Mouse (Mus musculus) G1E-ER4 (cell line): ENCODE measurements around the gene Gm17482. TPM values are rescaled to one million over a fixed set of nuclear protein-coding genes. Genes with fewer than 3 reads are reported as not detected.

ENCODE experiments used
- GATA1 ChIP-seq: IDR thresholded peaks from one replicate; pipeline ENCODE4 v1.8.0; 2012; ENCODE audit warnings: low read length, inconsistent platforms
- polyA plus RNA-seq: library from polyadenylated mRNA; stranded (reverse); fragments of >175 nt; gene quantifications from 2 replicates; pipeline ENCODE4 v1.2.3, GENCODE M21; 2012

Gene Gm17482
- polyA plus RNA-seq, 1 experiment: not detected

- TF ChIP-seq GATA1: no peak
Measured at GRCm38 (mm10) chr6:115271866-115272271, 44.7 kb downstream of the Gm17482 start.

GRCm38 (mm10) chr6:115273346-115273745, 46.2 kb downstream of the Gm17482 start:
- no peak for TF ChIP-seq GATA1

GRCm38 (mm10) chr6:115274705-115275104, 47.6 kb downstream of the Gm17482 start:
- no peak for TF ChIP-seq GATA1

- TF ChIP-seq GATA1: no peak
Measured at GRCm38 (mm10) chr6:115275116-115275815, 48.1 kb downstream of the Gm17482 start.

- TF ChIP-seq GATA1: no peak
Measured at GRCm38 (mm10) chr6:115278086-115278485, 50.9 kb downstream of the Gm17482 start.

DNA sequence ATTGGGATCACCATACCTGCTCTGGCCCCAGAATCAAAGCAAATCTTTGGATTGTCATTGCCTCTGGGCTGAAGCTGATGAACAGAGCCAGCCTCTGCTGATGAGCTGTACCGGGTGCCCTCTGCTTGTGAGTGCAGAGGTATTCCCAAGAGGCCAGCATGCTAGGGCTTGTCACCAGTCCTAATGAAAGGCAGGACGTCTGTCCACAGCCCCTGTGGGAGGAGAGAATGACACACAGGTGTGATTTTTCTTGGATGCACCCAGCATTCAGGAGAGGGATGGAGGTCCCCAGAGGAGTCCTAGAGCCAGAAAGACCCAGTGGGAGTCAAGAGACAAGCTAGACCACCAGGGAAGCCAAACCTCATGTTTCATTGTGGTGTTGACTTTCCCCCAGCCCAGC, 52.5 kb downstream of the Gm17482 start:
- no peak for TF ChIP-seq GATA1

GRCm38 (mm10) chr6:115284153-115284552, 57.0 kb downstream of the Gm17482 start:
- TF ChIP-seq GATA1: no peak

GRCm38 (mm10) chr6:115286441-115286840, 59.3 kb downstream of the Gm17482 start:
- no peak for TF ChIP-seq GATA1

GRCm38 (mm10) chr6:115288223-115288622, 61.1 kb downstream of the Gm17482 start:
- no peak for TF ChIP-seq GATA1

- TF ChIP-seq GATA1: no peak
Measured at GRCm38 (mm10) chr6:115290561-115290960, 63.4 kb downstream of the Gm17482 start.

- TF ChIP-seq GATA1: no peak
Measured at GRCm38 (mm10) chr6:115291068-115291467, 63.9 kb downstream of the Gm17482 start.

GRCm38 (mm10) chr6:115291823-115292222, 64.7 kb downstream of the Gm17482 start:
- no peak for TF ChIP-seq GATA1

GRCm38 (mm10) chr6:115292621-115293020, 65.5 kb downstream of the Gm17482 start:
- no peak for TF ChIP-seq GATA1

- no peak for TF ChIP-seq GATA1
Measured at GRCm38 (mm10) chr6:115293877-115294276, 66.7 kb downstream of the Gm17482 start.

- no peak for TF ChIP-seq GATA1
Measured at GRCm38 (mm10) chr6:115307134-115307533, 80.0 kb downstream of the Gm17482 start.

Other genes starting within 250 kb of the Gm17482 start
- 49.8 and 63.4 TPM in 2 replicates for gene Tamm41, start 189.5 kb upstream of the Gm17482 start, polyA plus RNA-seq
- not detected in 2 replicates for gene Syn2, start 92.4 kb upstream of the Gm17482 start, polyA plus RNA-seq
- not detected in 2 replicates for gene Timp4, start 24.9 kb downstream of the Gm17482 start, polyA plus RNA-seq
- gene Pparg, start 133.6 kb downstream of the Gm17482 start, polyA plus RNA-seq: not detected in 2 replicates